Mouse (Mus musculus): ENCODE results near the gene Kdm5b. TPM values are rescaled to one million over a fixed set of nuclear protein-coding genes. Genes with fewer than 3 reads are reported as not detected.

The Kdm5b gene
- total RNA-seq (2023), result 10 to 100 TPM; 32.4 to 34.0 TPM

DNA sequence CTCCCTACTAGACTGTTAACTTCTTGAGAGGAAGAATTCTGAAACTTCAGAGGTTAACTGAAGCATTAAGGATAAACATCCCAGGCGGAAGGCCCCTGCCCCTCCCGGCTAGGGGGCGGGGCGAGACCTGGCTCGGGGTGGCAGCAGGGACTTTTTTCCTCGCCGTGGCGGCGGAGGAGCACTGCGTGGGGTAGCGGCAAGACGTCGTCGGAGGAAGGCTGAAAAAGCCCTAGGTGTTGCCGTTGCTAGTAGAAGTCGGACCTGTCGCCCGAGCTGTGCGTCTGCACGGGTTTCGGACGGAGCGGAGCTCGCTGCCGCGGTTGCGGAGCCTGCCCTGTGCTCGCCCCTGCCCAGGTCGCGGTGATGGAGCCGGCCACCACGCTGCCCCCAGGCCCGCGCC, at the start of gene Kdm5b:
TSS of gene Kdm5b (plus strand) at position 196 of the 400 bp plus-strand sequence.

DNA sequence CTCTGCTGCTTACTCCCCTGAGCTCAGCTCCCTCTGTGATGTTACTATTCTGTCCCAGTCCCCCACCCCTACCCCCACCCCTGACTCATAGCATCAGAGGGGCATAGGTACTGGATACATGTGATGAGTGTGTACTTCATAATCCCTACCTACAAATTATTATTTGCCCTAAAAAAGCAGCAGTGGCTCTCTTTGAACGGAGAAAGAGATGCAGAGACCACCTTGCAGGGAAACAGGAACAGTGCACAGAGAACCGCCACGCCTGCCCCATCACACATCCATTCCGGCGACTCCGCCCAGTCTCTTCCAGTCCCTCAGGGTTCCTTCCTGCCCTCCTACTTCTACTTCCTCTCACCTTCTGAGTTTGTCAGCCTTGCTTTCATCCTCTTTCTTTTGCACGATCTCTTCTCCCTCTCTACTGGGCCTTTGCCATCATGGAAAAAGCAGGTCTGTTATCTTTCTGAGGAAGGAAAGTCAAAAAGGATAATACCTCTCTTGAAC, 10.3 kb upstream of the Kdm5b start, which contains the start of gene Mgat4e:
TSS of gene Mgat4e (minus strand) at position 51 of the 501 bp plus-strand sequence.

DNA sequence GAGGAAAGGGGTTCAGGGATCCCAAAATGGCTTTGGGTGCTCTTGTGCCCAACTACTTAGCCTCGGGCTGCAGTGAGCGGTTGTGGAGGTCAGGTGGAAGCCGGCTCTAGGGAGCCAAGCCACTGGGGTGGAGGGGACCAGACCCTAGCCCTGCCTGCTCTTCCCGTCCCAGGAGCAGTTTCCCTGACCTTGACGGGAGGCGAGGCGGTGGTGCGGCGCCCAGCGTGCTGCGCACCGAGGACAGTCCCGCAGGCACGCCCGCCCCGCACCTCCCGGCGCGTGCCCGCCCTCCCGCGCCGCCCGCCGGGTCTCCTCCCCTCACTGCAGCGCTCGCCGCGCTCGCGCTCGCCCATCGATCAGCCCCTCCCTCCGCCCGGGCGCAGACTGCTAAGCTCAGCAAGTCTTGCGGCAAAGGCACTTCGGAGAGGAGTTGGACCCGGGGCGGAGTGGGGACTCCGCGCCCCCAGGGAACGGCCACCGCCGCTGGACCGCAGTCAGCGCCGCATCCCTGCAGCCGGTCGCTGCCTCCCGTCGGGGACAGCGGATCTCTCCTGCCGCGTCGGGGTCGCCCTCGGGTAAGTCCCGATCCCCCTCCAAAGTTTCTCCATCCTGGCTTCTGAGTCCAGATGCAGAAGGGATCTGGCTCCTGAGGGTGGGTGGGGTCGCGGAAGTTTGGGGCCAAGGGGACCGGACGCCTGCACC, 86.4 kb downstream of the Kdm5b start, which contains the start of gene Syt2:
TSS of gene Syt2 (plus strand) at position 417 of the 702 bp plus-strand sequence.

Other genes starting within 250 kb of the Kdm5b start
- gene Ppfia4, start 227.2 kb upstream of the Kdm5b start, total RNA-seq (2023), result 10 to 100 TPM; 40.0 to 40.1 TPM
- gene Tmem183a, start 198.2 kb upstream of the Kdm5b start, total RNA-seq (2023), result 10 to 100 TPM; 47.6 to 58.3 TPM
- gene 4933406M09Rik, start 174.2 kb upstream of the Kdm5b start, total RNA-seq (2023), result not detected
- 10 to 100 TPM; 74.8 to 77.0 TPM for gene Cyb5r1, start 154.6 kb upstream of the Kdm5b start, total RNA-seq (2023)
- 100 to 1,000 TPM; 213 to 224 TPM for gene Adipor1, start 144.8 kb upstream of the Kdm5b start, total RNA-seq (2023)
- 10 to 100 TPM; 13.2 to 14.6 TPM for gene Klhl12, start 104.6 kb upstream of the Kdm5b start, total RNA-seq (2023)
- gene Rabif, start 65.5 kb upstream of the Kdm5b start, total RNA-seq (2023), result 10 to 100 TPM; 15.8 to 16.2 TPM
- not detected for gene Mgat4e, start 10.5 kb upstream of the Kdm5b start, total RNA-seq (2023)
- gene Syt2, start 86.5 kb downstream of the Kdm5b start, total RNA-seq (2023), result not detected

Data from monocyte, adult 59 days (primary cell).